ENCODE assay signal across 15 mouse cellular contexts in the genomic region with DNA sequence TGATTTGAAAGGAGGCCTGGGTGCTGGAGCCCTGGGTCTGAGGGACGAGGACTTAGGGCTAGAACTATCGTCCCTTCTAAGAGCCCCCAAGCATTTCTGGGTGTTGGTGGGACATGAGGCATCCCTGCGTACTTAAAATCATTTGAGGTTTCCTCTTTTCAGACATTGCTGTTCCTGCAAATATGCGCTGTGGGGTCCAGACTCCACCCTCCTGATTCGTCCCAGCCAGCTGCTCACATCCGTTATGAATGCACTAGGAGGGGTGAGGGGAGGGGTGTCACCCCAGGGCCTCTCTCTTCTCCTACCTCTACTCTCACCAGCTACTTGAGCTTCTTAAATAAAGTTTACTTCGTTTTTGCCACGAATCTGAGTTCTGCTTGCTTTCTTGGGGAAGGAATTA. TPM values are rescaled to one million over a fixed set of nuclear protein-coding genes. Genes with fewer than 3 reads are reported as not detected.
DNase-seq lines count a peak whose midpoint lies in the region; ATAC-seq lines count a peak whose summit lies in the region.
"Had no signal": no experiment of that assay in that cellular context is flagged by ENCODE, and none has a peak within 500 bp of the region (broad histone marks: within the 10 kb centered on the region; RNA-seq: fewer than 3 reads in every experiment).

No protein-coding gene starts in this region.

- WGBS in neural tube, embryonic 15.5 days, result 74% methylated on average over 8 of the region's 8 CpGs

- H3K36me3 ChIP-seq in neural tube, embryonic 15.5 days, result no peaks in the 10 kb centered on the region; the same call in 1 of the 2 replicates
- H3K36me3 ChIP-seq: heart, embryonic 12.5 days; hindbrain, embryonic 13.5 days; liver, embryonic 13.5 days; stomach, embryonic 15.5 days had no signal

- H3K27me3 ChIP-seq in neural tube, embryonic 15.5 days (replicated peaks), result peaks cover 46% of the 10 kb centered on the region

- no peak overlapping the region for H3K27ac ChIP-seq in neural tube, embryonic 15.5 days (replicated peaks)
- H3K27ac ChIP-seq: hindbrain, embryonic 13.5 days; left cerebral cortex, adult 2 months; liver, embryonic 13.5 days; stomach, embryonic 15.5 days had no signal

- H3K9ac ChIP-seq in neural tube, embryonic 15.5 days (replicated peaks), result no peak overlapping the region
- H3K9ac ChIP-seq: heart, embryonic 12.5 days; hindbrain, embryonic 13.5 days; liver, embryonic 13.5 days; stomach, embryonic 15.5 days had no signal

- H3K4me1 ChIP-seq in neural tube, embryonic 15.5 days, result peaks cover 26% of the 10 kb centered on the region

- no peak overlapping the region for H3K4me2 ChIP-seq in neural tube, embryonic 15.5 days
- H3K4me2 ChIP-seq: heart, embryonic 12.5 days; hindbrain, embryonic 13.5 days; liver, embryonic 13.5 days; stomach, embryonic 15.5 days had no signal

- ATAC-seq in neural tube, embryonic 15.5 days (ENCODE audit: low FRiP score), result 0 out of 2 replicates have a peak, but pooled peaks have one; percentile 27
- ATAC-seq in granulocyte monocyte progenitor cell, adult 5-6 weeks (replicated peaks; ENCODE audit: poor library complexity, severe bottlenecking), result peak; percentile 28
- peak; percentile 24; the same call in 1 of the 2 replicates for ATAC-seq in megakaryocyte progenitor cell, adult 5-6 weeks (replicated peaks; ENCODE audit: poor library complexity)
- no peak for ATAC-seq in inflammation-experienced regulatory T-cells, adult 6 months

- no peak overlapping the region for H3K4me3 ChIP-seq in neural tube, embryonic 15.5 days (replicated peaks)
- H3K4me3 ChIP-seq: erythroblast, embryonic 14.5 days; heart, embryonic 12.5 days; hindbrain, embryonic 13.5 days; left cerebral cortex, adult 2 months; liver, embryonic 13.5 days; stomach, embryonic 15.5 days had no signal

- no peaks in the 10 kb centered on the region for H3K9me3 ChIP-seq in neural tube, embryonic 15.5 days (replicated peaks)
- H3K9me3 ChIP-seq: hindbrain, embryonic 13.5 days; liver, embryonic 13.5 days; stomach, embryonic 15.5 days had no signal

- DNase-seq in neural tube, embryonic 10.5 days (ENCODE audit: extremely low spot score, low spot score), result no peak
- peak; percentile 68 to 80 for DNase-seq in thymus, postnatal 36 days
- no peak for DNase-seq in urinary bladder, adult 2 months (ENCODE audit: low spot score)

RNA-seq across cellular contexts. Expression of a gene that starts 2.0 kb away (rescaled TPM):
- polyA plus RNA-seq in neural tube, embryonic 15.5 days (2015; fragmentation: Nextera tagmentation; extraction: Ambion mirVana), result 0.37 TPM in 1 of 2 replicates, not detected in the other
- total RNA-seq in granulocyte monocyte progenitor cell, adult 5-6 weeks (2014; fragmentation: Nextera tagmentation), result 1.8 and 6.4 TPM in 2 replicates
- 7.6 and 13.5 TPM in 2 replicates for total RNA-seq in granulocyte monocyte progenitor cell, adult 5-6 weeks (2017)
- 3.6 and 4.5 TPM in 2 replicates for total RNA-seq in megakaryocyte progenitor cell, adult 5-6 weeks (2015)
- total RNA-seq in megakaryocyte progenitor cell, adult 5-6 weeks (2017), result 10.4 and 11.5 TPM in 2 replicates
- polyA plus RNA-seq in urinary bladder, adult 2 months (2012; rRNA removed), result 6.8 and 7.9 TPM in 2 replicates
- polyA plus RNA-seq in inflammation-experienced regulatory T-cells, adult 6 months (2017; shearing (Covaris generic)), result 1 to 10 TPM in 1 of 3 experiments, under 1 TPM in 2; 0.22 to 1.2 (median 0.31) TPM
- total RNA-seq: left cerebral cortex, adult 2 months had no signal
- polyA plus RNA-seq: heart, embryonic 12.5 days; hindbrain, embryonic 13.5 days; neural tube, embryonic 11.5 days had no signal

RNA-seq across cellular contexts. Expression of a gene that starts 21.1 kb away (rescaled TPM):
- 12.9 and 17.5 TPM in 2 replicates for polyA plus RNA-seq in neural tube, embryonic 15.5 days (2015; fragmentation: Nextera tagmentation; extraction: Ambion mirVana)
- 0.41 and 0.75 TPM in 2 replicates for total RNA-seq in granulocyte monocyte progenitor cell, adult 5-6 weeks (2014; fragmentation: Nextera tagmentation)
- not detected in 2 replicates for total RNA-seq in granulocyte monocyte progenitor cell, adult 5-6 weeks (2017)
- 0.12 and 0.15 TPM in 2 replicates for total RNA-seq in megakaryocyte progenitor cell, adult 5-6 weeks (2015)
- not detected in 2 replicates for total RNA-seq in megakaryocyte progenitor cell, adult 5-6 weeks (2017)
- polyA plus RNA-seq in urinary bladder, adult 2 months (2012; rRNA removed), result 0.44 and 0.83 TPM in 2 replicates
- under 1 TPM in 2 of 3 experiments, not detected in 1; 0.13 to 0.20 TPM for polyA plus RNA-seq in inflammation-experienced regulatory T-cells, adult 6 months (2017; shearing (Covaris generic))
- total RNA-seq: megakaryocyte-erythroid progenitor cell, adult 5-6 weeks had no signal

RNA-seq across cellular contexts. Expression of a gene that starts 21.2 kb away (rescaled TPM):
- polyA plus RNA-seq in neural tube, embryonic 15.5 days (2015; fragmentation: Nextera tagmentation; extraction: Ambion mirVana), result 29.3 and 33.2 TPM in 2 replicates
- 50.4 and 71.3 TPM in 2 replicates for total RNA-seq in granulocyte monocyte progenitor cell, adult 5-6 weeks (2014; fragmentation: Nextera tagmentation)
- total RNA-seq in granulocyte monocyte progenitor cell, adult 5-6 weeks (2017), result 23.4 and 28.3 TPM in 2 replicates
- 61.3 and 68.9 TPM in 2 replicates for total RNA-seq in megakaryocyte progenitor cell, adult 5-6 weeks (2015)
- 18.3 and 31.4 TPM in 2 replicates for total RNA-seq in megakaryocyte progenitor cell, adult 5-6 weeks (2017)
- polyA plus RNA-seq in urinary bladder, adult 2 months (2012; rRNA removed), result 59.0 and 67.0 TPM in 2 replicates
- 10 to 100 TPM; 13.1 to 17.7 (median 17.6) TPM for polyA plus RNA-seq in inflammation-experienced regulatory T-cells, adult 6 months (2017; shearing (Covaris generic))

RNA-seq across cellular contexts. Expression of a gene that starts 27.8 kb away (rescaled TPM):
- polyA plus RNA-seq in neural tube, embryonic 15.5 days (2015; fragmentation: Nextera tagmentation; extraction: Ambion mirVana), result 0.36 and 0.78 TPM in 2 replicates
- not detected in 2 replicates for total RNA-seq in granulocyte monocyte progenitor cell, adult 5-6 weeks (2014; fragmentation: Nextera tagmentation)
- not detected in 2 replicates for total RNA-seq in granulocyte monocyte progenitor cell, adult 5-6 weeks (2017)
- total RNA-seq in megakaryocyte progenitor cell, adult 5-6 weeks (2015), result not detected in 2 replicates
- total RNA-seq in megakaryocyte progenitor cell, adult 5-6 weeks (2017), result not detected in 2 replicates
- polyA plus RNA-seq in urinary bladder, adult 2 months (2012; rRNA removed), result 47.0 and 53.2 TPM in 2 replicates
- polyA plus RNA-seq in inflammation-experienced regulatory T-cells, adult 6 months (2017; shearing (Covaris generic)), result not detected
- total RNA-seq: megakaryocyte-erythroid progenitor cell, adult 5-6 weeks had no signal
- polyA plus RNA-seq: erythroblast, embryonic 14.5 days; hindbrain, embryonic 13.5 days; liver, embryonic 13.5 days had no signal

Comparison
In these comparisons a context has a peak if more than half of its experiments do, and no peak if none do; other contexts are left out.
1. DNase-seq: peak in thymus, postnatal 36 days (2 of 2); none in neural tube, embryonic 10.5 days (single experiment) and urinary bladder, adult 2 months (single experiment).